Mouse (Mus musculus) left cerebral cortex, postnatal 25 days (tissue): Measurements from ENCODE around the gene Tbl1x. TPM values are rescaled to one million over a fixed set of nuclear protein-coding genes. Genes with fewer than 3 reads are reported as not detected.

Experiments
- DNase-seq, 2 experiments: peaks; one replicate each; pipeline ENCODE4 v3.0.0; 2022; ENCODE audit warnings: low spot score in 2 of 2, mixed read lengths in 1 of 2
- intact Hi-C: fragments of 180-260 bp; cut with DNase I; formaldehyde crosslinking; loops from one replicate; pipeline ENCODE4 v1.15.1; 2025
- total RNA-seq, 2 experiments: library from RNA; stranded (reverse); gene quantifications; 2 replicates each; pipeline ENCODE4 v1.2.3; 2021

The Tbl1x gene
- total RNA-seq, 2 experiments from 2014 or later, result 50.7 to 51.2 TPM

DNA sequence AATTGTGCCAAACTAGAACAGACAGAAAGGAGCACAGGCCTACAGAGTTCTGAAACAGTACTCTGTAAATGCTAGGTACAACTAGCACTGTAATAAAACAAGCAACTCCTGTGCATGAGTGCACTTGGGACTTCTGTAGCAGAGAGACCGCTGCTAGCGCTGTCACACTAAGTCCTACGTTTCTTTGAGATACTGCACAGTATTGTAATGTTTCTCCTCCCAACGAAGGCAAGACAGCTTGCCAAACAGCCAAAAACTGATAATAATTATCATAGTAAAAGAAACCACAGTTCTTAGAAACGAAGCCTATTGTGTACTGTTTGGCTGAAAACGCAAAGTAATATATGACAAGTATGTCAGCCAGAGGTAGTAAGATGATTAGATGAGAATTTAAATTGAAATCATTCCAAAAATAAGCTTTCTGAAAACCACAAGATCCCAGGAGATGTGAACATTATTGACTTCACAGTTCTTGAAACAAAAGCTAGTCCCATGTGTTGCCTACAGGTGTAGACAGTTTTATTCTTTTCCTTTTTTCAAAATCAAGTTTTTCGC, 83.9 kb downstream of the Tbl1x start:
- intact Hi-C loops, result no loop called here

DNA sequence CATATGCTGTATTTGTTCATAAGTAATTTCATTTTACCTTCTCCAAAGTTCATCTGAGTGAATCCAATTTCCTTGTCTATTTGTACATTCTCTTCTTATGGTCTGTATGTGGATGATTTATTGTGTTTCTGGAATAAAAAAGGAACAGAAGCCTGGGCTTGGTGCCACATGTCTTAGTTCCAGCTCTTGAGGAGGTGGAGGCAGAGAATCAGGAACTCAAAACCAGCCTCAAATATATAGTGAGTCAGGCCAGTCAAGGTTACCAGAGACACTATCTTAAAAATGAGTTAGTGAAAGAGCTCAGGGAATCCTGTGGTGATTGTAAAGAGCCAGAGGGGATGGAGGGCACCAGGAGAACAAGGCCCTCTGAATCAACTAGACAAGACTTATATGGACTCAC, 86.9 kb downstream of the Tbl1x start:
- intact Hi-C loops, result no loop called here
- peak in 1 of 2 experiments; percentile 78 for DNase-seq

More for the DNA sequence above, 83.9 kb downstream of the Tbl1x start:
- DNase-seq, result no peak

DNA sequence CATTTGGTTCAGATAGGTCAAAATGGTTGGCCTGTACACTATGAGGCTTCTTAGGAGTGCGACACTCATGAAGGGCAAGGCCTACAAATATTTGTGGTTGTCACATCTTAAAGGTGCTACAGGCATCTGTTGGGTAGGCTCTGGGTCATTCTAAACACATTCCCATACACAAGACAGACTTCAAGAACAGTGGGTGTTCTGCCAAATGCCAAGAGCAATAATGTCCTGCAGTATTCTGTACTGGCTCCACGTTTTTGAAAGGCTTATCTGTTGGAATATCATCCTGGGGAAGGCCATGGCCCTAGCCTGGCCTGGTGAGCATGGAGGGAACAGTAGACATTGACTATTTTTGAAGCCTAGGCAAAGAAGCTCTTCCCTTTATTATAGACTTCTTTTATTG, 87.9 kb downstream of the Tbl1x start:
- no peak for DNase-seq
- intact Hi-C loops, result no loop called here

DNA sequence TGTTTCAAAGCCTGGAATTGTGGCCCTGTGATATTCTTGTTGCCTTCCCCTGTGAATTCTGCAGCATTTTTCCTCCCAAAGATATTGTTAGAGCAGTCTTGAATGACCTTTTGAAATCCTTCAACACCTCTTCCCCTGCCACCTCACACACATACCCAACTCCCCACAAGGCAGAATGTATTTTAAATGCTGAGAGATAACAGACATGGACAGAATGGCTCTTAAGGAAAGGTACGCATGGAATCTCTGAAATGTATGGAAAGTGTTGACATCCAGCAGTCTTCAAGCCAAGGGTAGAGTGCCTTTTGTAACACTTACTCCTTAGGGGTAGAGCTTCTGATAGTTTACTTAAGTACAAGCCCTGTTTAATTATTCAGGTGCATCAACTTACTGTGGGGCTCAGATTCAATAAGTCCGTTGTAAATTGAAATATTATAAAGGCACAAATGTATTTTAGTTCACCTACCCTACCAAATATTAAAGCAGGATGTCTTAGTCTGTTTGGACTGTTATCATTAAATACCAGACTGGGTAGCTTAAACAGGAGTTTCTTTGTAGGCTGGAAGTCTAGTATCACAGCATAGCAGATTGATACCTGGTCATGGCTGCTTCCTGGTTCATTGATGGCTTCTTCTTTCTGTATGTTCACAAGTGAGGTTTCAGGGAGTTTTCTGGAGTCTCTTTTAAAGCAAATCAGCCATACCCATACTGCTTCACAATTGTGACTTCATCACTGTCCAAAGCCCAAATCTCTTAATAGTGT, 92.9 kb downstream of the Tbl1x start:
- DNase-seq, result no peak
- intact Hi-C loops, result no loop called here

DNA sequence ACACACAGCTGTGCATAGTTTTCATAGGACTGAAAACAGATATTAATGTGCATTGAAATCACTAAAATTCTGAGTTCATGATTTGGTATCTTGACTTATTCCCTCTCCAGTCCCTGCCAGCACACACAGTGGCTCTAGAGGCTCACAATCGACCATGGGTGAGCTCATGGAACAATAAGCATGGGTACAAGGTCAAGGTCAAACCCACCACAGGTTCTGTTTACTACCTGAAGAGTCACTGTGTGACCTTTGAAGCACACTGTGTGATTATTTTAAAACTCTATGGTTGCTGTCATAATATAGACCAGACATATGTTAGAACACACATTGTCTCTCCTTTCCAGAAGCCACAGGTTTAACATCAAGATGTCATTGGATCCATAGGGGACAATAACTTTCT, 96.7 kb downstream of the Tbl1x start:
- DNase-seq, result no peak
- intact Hi-C loops, result no loop called here

DNA sequence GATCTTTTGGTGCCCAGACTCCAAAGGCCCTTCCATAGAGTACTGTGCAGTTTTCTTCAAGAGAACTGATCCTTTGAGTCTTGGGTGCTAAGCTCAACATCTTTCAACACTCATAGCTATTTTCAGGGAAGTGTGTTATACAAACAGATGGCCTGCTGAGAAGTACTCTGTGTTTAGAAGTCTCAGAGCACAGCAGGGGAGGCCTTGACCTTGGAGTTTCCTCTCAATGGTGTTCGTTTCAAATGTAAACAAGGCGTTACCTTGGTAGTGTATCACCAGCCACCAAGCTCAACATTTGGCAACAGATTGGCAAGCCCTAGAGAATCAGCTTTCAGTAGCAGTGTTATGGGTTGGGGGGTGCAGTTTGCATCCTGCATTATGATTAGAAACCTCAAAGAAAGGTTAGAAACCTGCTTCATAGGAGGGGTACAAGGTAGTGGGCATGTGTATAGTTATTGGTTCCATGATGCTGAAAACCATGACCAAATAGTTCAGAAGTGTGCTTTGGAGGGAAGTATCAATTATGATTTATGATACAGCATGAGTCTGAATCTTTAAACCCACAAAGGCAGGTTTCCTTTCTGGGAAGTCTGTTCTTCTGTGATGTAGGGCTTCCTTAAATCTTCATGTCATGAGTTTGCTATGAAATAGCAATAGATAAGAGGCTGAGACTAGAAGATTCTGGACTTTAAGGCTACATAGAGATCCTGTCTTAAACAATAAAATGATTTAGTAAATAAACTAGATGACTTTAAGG, 98.3 kb downstream of the Tbl1x start:
- intact Hi-C loops, result no loop called here
- DNase-seq, result no peak

DNA sequence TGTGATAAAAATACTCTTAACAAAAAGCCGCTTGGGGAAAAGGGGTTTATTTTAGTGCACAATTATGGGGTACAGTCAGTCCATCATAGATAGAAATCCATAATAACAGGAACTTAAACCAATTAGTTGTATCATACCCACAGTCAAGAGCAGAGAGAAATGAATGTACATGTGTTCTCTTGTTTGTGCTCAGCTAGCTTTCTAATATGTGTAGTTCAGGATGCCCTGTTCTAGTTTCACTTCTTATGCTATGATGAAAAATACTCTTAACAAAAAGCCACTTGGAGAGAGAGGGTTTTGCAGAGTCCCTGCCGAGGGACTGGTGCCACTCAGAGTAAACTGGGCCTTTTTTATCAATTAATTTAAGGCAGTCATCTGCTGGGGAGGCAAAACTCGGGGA, 101.1 kb downstream of the Tbl1x start:
- intact Hi-C loops, result no loop called here
- no peak for DNase-seq

DNA sequence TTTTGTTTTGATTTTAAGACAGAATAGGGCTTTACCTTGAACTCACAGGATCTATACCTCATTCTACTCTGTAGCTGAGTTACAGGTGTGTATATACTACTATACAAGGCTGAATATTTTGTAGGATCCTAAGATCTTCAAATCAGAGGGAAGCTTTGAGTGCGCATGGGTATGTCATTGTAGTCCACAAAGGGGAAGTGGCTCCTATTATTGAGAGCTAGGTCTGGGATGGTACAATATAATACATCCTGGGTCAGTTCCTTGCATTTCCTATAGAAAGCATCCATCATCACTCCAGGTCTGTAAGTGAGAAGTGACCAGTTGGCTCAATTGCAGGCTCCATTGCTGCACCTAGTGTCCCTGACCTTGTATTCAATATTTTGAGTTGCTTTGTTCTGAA, 102.2 kb downstream of the Tbl1x start:
- DNase-seq, result no peak
- intact Hi-C loops, result no loop called here

DNA sequence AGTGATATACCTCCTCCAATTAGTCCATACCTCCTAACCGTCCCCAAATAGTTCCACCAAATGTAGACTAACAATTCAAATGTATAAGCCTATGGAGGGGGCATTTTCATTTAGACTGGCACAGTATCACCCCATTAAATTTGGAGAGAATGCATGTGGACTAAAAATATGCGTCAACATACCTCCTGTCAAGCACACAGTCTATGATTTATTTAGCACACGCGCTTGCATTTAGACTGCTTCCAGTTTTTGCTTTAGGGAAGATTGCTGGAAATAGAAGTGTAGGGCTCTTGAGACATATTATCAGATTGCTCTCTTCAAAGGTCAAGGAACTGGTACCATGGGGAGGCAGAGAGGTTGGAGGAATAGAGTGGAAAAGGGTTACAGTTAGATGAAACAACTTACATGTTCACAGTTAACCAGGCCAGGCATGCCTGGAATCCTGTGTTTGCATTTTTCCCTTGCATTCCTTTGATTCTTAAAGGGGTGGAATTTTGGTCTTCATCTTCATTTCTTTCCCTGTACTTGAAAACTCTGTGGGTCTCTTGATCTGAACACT, 105.0 kb downstream of the Tbl1x start:
- intact Hi-C loops, result loop anchor here (5.0 kb wide), 1 partner anchor 104 kb away; the partner anchor contains the start of gene Tbl1x
- DNase-seq, result no peak

DNA sequence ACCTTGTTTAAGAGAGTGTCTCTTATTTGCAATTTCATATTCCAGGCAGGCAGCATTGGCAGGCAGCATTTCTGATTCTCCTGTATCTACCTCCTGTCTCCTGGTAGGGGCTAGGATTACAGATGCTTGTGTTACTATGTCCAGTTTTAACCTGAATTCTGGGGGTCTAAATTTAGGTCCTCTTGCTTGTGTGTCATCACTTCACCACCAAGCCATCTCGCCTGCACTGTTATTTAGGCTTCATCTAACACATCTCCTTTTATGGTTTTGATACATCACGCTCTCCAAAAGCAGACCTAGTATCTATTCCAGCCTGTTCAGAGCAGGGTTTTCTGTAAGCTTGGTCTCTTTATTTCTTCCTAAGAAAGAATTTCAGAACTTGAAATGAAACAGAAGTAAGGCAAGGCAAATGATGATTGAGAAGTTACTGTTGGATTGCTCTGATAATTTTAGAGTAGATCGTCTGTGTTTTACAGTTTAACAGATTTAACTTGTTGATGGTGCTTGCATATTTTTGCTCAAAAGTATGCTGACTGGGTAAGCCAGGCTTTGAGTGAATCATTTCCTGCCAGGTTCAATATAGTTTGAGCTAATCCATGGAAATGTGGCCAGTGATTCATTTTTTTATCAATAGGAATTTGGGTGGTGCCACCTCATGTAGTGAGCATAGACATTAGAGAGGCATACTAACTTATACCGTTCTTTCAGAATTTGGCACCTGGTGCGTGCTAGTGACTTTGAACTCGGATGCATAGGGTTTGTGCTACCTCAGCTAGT, 106.7 kb downstream of the Tbl1x start:
- intact Hi-C loops, result loop anchor here (5.0 kb wide), 1 partner anchor 105 kb away; the partner anchor contains the start of gene Tbl1x
- DNase-seq, result peak in 1 of 2 experiments; percentile 52

DNA sequence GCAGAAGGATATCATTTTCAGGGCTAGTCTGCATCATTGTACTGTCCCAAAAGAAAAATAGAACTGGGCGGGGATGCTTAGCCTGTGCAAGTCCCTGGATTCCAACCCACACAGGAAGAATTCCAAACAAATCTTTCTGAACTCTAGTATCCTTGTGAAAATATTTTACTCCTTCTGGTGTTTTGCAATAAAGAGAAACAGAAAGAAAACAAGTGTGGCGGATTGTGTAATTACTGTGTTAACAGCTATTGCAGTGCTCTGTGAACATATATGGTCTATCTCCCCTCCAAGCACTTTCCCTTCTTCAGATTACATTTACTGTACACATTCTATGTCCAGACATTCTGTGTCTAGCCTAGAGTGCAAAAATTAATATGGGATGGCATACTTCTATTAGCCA, 119.6 kb downstream of the Tbl1x start:
- intact Hi-C loops, result no loop called here
- DNase-seq, result no peak

DNA sequence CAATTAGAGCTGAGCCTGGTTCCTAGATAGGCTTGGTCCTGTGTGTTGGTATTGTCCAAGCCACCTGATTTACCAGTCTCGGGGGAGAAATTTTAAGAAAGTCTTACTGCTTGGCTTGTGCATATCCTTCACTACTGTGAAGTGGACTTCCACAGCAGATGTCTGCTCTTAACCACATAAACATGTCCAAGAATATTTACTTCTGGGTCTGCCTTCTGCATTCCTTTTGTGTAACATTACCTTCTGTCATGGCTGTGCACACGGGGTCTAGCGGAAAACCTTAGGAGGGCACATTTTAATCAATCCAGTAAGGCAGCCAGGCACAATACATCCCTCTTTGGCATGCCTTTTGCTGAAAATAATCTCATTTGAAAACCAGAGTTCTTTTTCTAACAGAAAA, 125.7 kb downstream of the Tbl1x start:
- intact Hi-C loops, result loop anchor here (5.0 kb wide), 1 partner anchor 324 kb away; no protein-coding TSS in a partner anchor
- no peak for DNase-seq

DNA sequence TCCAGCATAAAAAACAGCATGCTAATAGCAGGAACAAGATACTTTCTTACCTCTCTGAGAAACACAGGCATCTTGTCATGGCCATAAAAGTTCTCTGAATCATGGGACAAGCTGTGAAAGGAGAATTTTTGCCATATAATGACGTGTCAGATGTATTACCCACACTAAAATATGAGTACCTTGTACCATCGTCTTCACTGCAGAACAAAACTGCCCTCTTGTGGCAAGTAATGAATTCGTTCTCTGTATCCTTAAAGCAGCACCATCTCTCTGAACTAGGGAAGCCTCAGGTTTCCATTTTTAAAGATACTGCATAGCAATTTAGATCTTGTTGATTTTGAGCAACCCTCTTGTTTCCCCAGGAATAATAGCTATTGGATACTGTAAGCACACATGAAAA, 127.3 kb downstream of the Tbl1x start:
- DNase-seq, result peak; percentile 54 to 84
- intact Hi-C loops, result loop anchor here (1.0 to 5.0 kb wide), 4 partner anchors 127 to 957 kb away; partner anchors contain the start of gene Tbl1x

DNA sequence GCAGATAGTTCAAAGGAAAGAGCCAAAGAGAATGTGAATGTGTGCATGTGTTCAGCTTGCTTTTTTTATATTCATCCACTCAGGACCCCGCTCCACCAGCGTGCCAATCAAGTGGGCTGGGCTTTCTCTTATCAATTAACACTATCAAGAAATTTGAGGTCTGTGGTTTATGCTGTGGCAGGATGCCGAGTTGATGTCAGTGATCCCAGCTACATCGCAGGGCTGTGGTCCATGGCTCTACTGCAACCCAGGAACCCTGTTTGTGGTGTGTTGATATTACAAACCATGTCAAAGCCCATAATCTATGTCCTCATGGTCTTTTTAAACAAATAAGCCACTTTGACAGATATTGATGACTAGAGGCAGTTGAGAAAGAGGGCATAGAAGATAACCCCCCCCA, 129.5 kb downstream of the Tbl1x start:
- DNase-seq, result no peak
- intact Hi-C loops, result no loop called here

DNA sequence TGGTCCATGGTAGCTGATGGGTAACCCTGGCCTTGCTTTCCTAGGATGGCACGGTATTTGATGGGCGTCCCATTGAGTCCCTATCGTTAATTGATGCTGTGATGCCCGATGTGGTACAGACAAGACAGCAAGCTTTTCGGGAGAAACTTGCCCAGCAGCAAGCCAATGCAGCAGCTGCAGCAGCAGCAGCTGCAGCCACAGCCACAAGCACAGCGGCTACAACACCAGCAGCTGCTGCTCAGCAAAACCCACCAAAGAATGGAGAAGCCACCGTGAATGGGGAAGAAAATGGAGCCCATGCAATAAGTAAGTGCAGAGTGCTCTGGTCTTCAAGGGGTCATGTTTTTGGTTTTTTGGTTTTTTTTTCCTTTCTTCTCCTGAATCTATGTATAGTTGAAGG, 135.4 kb downstream of the Tbl1x start:
- DNase-seq, result no peak
- intact Hi-C loops, result no loop called here

DNA sequence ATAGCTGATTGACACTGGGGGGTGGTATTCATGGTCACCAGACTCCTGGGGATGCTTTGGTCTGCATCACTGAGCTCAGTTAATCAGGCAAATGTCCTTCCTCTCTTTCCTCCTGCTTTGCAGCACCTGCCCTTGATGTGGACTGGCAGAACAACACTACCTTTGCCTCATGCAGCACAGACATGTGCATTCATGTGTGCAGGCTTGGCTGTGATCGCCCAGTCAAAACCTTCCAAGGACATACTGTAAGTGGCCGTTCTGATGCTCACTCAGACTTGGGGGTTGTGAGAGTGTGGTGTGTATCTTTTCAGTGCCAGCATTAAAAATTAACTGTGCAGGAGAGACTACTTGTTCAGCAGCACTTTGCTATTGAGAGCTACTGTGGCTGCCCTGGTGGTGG, 139.4 kb downstream of the Tbl1x start:
- no peak for DNase-seq
- intact Hi-C loops, result no loop called here

DNA sequence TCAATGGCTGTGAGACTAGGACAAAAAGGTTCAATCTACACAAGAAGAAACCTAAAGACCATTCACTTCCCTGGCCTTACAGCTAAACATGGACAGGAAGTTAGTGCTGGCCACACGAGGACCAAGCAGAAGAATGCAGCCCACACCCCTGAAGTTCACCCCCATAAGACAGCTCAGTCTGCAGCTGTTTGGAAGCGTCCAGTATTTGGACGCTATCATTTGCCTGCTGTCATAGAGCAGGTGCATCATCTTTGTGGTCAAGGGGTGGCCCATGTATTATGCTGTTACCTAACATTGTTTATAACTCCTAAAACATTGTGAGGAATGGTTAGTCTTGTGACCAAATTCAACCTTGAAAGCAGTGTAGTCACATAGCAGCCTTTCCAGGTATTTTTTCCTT, 151.2 kb downstream of the Tbl1x start:
- DNase-seq, result no peak
- intact Hi-C loops, result no loop called here

DNA sequence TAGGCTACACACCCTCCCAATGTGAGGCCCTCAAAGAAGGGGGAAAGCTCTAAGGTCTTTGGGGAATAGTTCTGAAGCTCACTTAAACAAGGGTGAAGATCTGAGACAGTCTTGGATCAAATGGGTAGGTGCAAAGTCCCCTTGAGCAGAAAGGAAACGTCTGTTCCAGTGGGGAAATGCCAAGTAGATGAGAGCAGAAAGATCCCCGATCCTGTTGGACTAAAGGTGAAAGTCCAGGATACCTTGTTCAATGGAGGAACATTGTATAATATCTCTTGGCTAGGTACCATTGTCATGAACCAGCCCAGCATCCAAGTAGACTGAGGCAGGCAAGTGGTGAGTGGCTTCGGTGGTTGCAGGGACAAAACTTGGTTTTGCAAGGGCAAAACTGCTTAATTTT, 152.5 kb downstream of the Tbl1x start:
- intact Hi-C loops, result no loop called here
- no peak for DNase-seq

DNA sequence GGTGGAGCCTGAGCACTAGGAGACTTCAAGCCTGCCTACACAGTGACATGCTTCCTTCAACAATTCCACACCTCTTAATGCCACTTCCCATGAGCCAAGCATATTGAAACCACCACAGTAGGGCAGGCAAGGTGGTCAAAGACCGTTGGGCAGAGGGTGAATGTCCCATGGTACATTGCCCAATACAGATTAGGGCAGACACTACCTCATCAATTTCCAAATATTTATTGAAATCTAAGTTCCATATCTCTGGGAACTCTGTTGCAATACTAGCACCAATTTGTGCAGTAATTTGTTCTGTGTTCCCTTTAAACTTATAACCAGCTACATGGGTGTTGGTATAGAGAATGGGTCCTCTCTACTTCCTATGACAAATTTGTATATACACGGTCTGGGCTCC, 154.2 kb downstream of the Tbl1x start:
- DNase-seq, result no peak
- intact Hi-C loops, result no loop called here

DNA sequence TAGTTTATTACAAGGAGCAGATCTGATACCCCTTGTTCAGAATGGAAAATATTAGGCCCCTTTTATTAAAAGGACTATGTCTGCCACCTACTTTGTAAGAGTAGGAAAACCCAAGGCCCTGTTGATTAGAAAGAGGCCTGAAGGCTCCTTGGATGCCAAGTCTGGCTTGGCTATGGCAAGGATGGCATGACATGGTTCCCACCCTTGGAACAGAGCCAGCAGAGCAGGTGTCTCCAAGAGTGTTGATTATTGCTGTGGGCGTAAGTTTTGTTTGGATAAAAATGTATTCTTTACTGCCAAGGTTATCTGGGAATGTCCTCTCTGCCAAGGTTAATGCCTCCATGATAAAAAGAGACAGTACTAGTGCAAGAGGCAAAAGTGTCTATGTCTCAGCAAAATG, 156.1 kb downstream of the Tbl1x start:
- DNase-seq, result no peak
- intact Hi-C loops, result no loop called here
